ENCODE assay signal across 8 mouse cellular contexts in genomic region chr15:96953938-96954238, GRCm38 (mm10).
DNase-seq lines count a peak whose midpoint lies in the region; ATAC-seq and TF ChIP-seq lines count a peak whose summit lies in the region.

No protein-coding gene starts in this region.

- H3K4me3 ChIP-seq in heart, embryonic 16.5 days (ENCODE audit: low read length): peak overlapping the region; percentile 53
- H3K4me3 ChIP-seq in embryonic facial prominence, embryonic 11.5 days (ENCODE audit: low read depth, low read length): peak overlapping the region; percentile 13
- peak overlapping the region; percentile 31 for H3K4me3 ChIP-seq in intestine, embryonic 14.5 days (ENCODE audit: low read depth, low read length)
- peak overlapping the region; percentile 36 for H3K4me3 ChIP-seq in midbrain, postnatal 0 days (ENCODE audit: low read depth, low read length)

- peak overlapping the region; percentile 77 for H3K4me2 ChIP-seq in heart, embryonic 16.5 days (ENCODE audit: low read depth, low read length)
- H3K4me2 ChIP-seq in embryonic facial prominence, embryonic 11.5 days (ENCODE audit: low read depth, low read length): peak overlapping the region; percentile 42
- H3K4me2 ChIP-seq in intestine, embryonic 14.5 days (ENCODE audit: low read length): peak overlapping the region; percentile 65
- peak overlapping the region; percentile 56 for H3K4me2 ChIP-seq in midbrain, postnatal 0 days (ENCODE audit: low read depth, low read length, poor library complexity, severe bottlenecking)

- H3K9me3 ChIP-seq in heart, embryonic 16.5 days (replicated peaks; ENCODE audit: control insufficient read depth, low read length): no peaks in the 10 kb centered on the region
- H3K9me3 ChIP-seq in embryonic facial prominence, embryonic 11.5 days (replicated peaks; ENCODE audit: control insufficient read depth, low read length): no peaks in the 10 kb centered on the region
- no peaks in the 10 kb centered on the region for H3K9me3 ChIP-seq in intestine, embryonic 14.5 days (ENCODE audit: control insufficient read depth, low read length)
- no peaks in the 10 kb centered on the region for H3K9me3 ChIP-seq in midbrain, postnatal 0 days (ENCODE audit: low read length)

- 38% methylated on average over 16 of the region's 16 CpGs for WGBS in heart, embryonic 16.5 days
- WGBS in embryonic facial prominence, embryonic 11.5 days: 59% methylated on average over 16 of the region's 16 CpGs
- 41% methylated on average over 16 of the region's 16 CpGs for WGBS in intestine, embryonic 14.5 days
- 40% methylated on average over 16 of the region's 16 CpGs for WGBS in midbrain, postnatal 0 days

- no peaks in the 10 kb centered on the region for H3K4me1 ChIP-seq in heart, embryonic 16.5 days (ENCODE audit: control insufficient read depth, insufficient read depth, low read length)
- H3K4me1 ChIP-seq in embryonic facial prominence, embryonic 11.5 days (ENCODE audit: control insufficient read depth, insufficient read depth, low read length): no peaks in the 10 kb centered on the region; the same call in 1 of the 2 replicates
- H3K4me1 ChIP-seq in intestine, embryonic 14.5 days (replicated peaks; ENCODE audit: control insufficient read depth, insufficient read depth, low read length): 0 out of 2 replicates have a peak, but pooled peaks cover 2% of the 10 kb centered on the region
- no peaks in the 10 kb centered on the region for H3K4me1 ChIP-seq in midbrain, postnatal 0 days (ENCODE audit: insufficient read depth, low read length)

- no peak for TF ChIP-seq CTCF in midbrain, postnatal 0 days (IDR thresholded peaks at IDR 0.05)

- peak overlapping the region; percentile 72 for H3K9ac ChIP-seq in heart, embryonic 16.5 days (ENCODE audit: low read length)
- H3K9ac ChIP-seq in embryonic facial prominence, embryonic 11.5 days (replicated peaks; ENCODE audit: low read length): peak overlapping the region; percentile 54
- H3K9ac ChIP-seq in intestine, embryonic 14.5 days (ENCODE audit: low read length): peak overlapping the region; percentile 44
- H3K9ac ChIP-seq in midbrain, postnatal 0 days (replicated peaks; ENCODE audit: low read length, poor library complexity, severe bottlenecking): peak overlapping the region; percentile 69

- no peaks in the 10 kb centered on the region for H3K36me3 ChIP-seq in heart, embryonic 16.5 days (ENCODE audit: control insufficient read depth, insufficient read depth)
- H3K36me3 ChIP-seq in embryonic facial prominence, embryonic 11.5 days (replicated peaks; ENCODE audit: control insufficient read depth, insufficient read depth, low read depth, low read length): no peaks in the 10 kb centered on the region
- no peaks in the 10 kb centered on the region for H3K36me3 ChIP-seq in intestine, embryonic 14.5 days (ENCODE audit: control insufficient read depth, insufficient read depth, low read length)
- H3K36me3 ChIP-seq in midbrain, postnatal 0 days (ENCODE audit: insufficient read depth, low read length): no peaks in the 10 kb centered on the region

- DNase-seq in heart, adult 11 months: no peak
- DNase-seq in embryonic facial prominence, embryonic 11.5 days (ENCODE audit: low spot score): no peak
- no peak for DNase-seq in intestine, embryonic 14.5 days (ENCODE audit: low spot score)
- DNase-seq in midbrain, postnatal 0 days (ENCODE audit: low spot score): peak; percentile 46
- no peak for DNase-seq in ovary, adult 18-20 months (ENCODE audit: low spot score)
- DNase-seq in retina, embryonic 14.5 days (ENCODE audit: low spot score): no peak

- ATAC-seq in heart, embryonic 16.5 days (replicated peaks; ENCODE audit: extremely low read depth, insufficient read depth, low FRiP score): no peak
- ATAC-seq in embryonic facial prominence, embryonic 11.5 days (replicated peaks; ENCODE audit: insufficient number of reproducible peaks, low FRiP score, low TSS enrichment, low read depth): 0 out of 2 replicates have a peak, but pooled peaks have one; percentile 29
- no peak for ATAC-seq in intestine, embryonic 14.5 days (replicated peaks; ENCODE audit: low FRiP score, low TSS enrichment, low read depth)
- peak; percentile 31; the same call in 1 of the 2 replicates for ATAC-seq in midbrain, postnatal 0 days (ENCODE audit: low FRiP score)
- no peak for ATAC-seq in cerebellum, adult (ENCODE audit: insufficient number of reproducible peaks, low FRiP score, low TSS enrichment)

- H3K27ac ChIP-seq in heart, embryonic 16.5 days (ENCODE audit: low read length): no peak overlapping the region
- no peak overlapping the region for H3K27ac ChIP-seq in embryonic facial prominence, embryonic 11.5 days (replicated peaks; ENCODE audit: low read depth, low read length)
- no peak overlapping the region for H3K27ac ChIP-seq in intestine, embryonic 14.5 days (ENCODE audit: low read depth)
- peak overlapping the region; percentile 77 for H3K27ac ChIP-seq in midbrain, postnatal 0 days (ENCODE audit: low read depth, low read length)

- no peaks in the 10 kb centered on the region for H3K27me3 ChIP-seq in heart, embryonic 16.5 days (ENCODE audit: control insufficient read depth, insufficient read depth, low read length)
- no peaks in the 10 kb centered on the region for H3K27me3 ChIP-seq in embryonic facial prominence, embryonic 11.5 days (ENCODE audit: control insufficient read depth, insufficient read depth, low read length)
- no peaks in the 10 kb centered on the region for H3K27me3 ChIP-seq in intestine, embryonic 14.5 days (replicated peaks; ENCODE audit: control insufficient read depth, insufficient read depth, low read length)
- H3K27me3 ChIP-seq in midbrain, postnatal 0 days (ENCODE audit: insufficient read depth, low read length): no peaks in the 10 kb centered on the region

Comparison
In these comparisons a context has a peak if more than half of its experiments do, and no peak if none do; other contexts are left out.
1. ATAC-seq: peak in embryonic facial prominence, embryonic 11.5 days (single experiment) and midbrain, postnatal 0 days (single experiment); none in heart, embryonic 16.5 days (single experiment), intestine, embryonic 14.5 days (single experiment) and cerebellum, adult (single experiment).
2. Peak in every context shown above with its lines, with median percentiles within 50 percentile points of each other: H3K4me2 ChIP-seq, H3K4me3 ChIP-seq and H3K9ac ChIP-seq.